Mouse (Mus musculus): ENCODE measurements around the gene Rnasel. TPM values are rescaled to one million over a fixed set of nuclear protein-coding genes. Genes with fewer than 3 reads are reported as not detected.

The Rnasel gene
- total and polyA plus RNA-seq, 3 experiments = 8.4 to 18.8 (median 9.2) TPM

Other genes with a start within 250 kb of the Rnasel start
- gene Npl, start 199.4 kb upstream of the Rnasel start, total RNA-seq (2012; rRNA removed) = 0.08 TPM in 2 replicates
- not detected in 2 replicates for gene Npl, start 199.4 kb upstream of the Rnasel start, total RNA-seq (2014; rRNA removed)
- not detected in 2 replicates for gene Npl, start 199.4 kb upstream of the Rnasel start, polyA plus RNA-seq (2012; ENCODE audit: insufficient read length, low read depth)
- gene Rgs8, start 96.4 kb upstream of the Rnasel start, total RNA-seq (2012; rRNA removed) = not detected in 2 replicates
- gene Rgs8, start 96.4 kb upstream of the Rnasel start, total RNA-seq (2014; rRNA removed) = not detected in 2 replicates
- gene Rgs8, start 96.4 kb upstream of the Rnasel start, polyA plus RNA-seq (2012; ENCODE audit: insufficient read length, low read depth) = 0.03 TPM in 1 of 2 replicates, not detected in the other
- 0.21 and 0.25 TPM in 2 replicates for gene Rgs16, start 9.1 kb upstream of the Rnasel start, total RNA-seq (2012; rRNA removed)
- gene Rgs16, start 9.1 kb upstream of the Rnasel start, total RNA-seq (2014; rRNA removed) = 0.15 TPM in 2 replicates
- 0.26 TPM in 1 of 2 replicates, not detected in the other for gene Rgs16, start 9.1 kb upstream of the Rnasel start, polyA plus RNA-seq (2012; ENCODE audit: insufficient read length, low read depth)
- gene Rgsl1, start 94.7 kb downstream of the Rnasel start, total RNA-seq (2012; rRNA removed) = not detected in 2 replicates
- gene Rgsl1, start 94.7 kb downstream of the Rnasel start, total RNA-seq (2014; rRNA removed) = not detected in 2 replicates
- gene Rgsl1, start 94.7 kb downstream of the Rnasel start, polyA plus RNA-seq (2012; ENCODE audit: insufficient read length, low read depth) = 0.10 and 0.20 TPM in 2 replicates
- gene Teddm1b, start 124.9 kb downstream of the Rnasel start, total RNA-seq (2012; rRNA removed) = 0.04 TPM in 1 of 2 replicates, not detected in the other
- not detected in 2 replicates for gene Teddm1b, start 124.9 kb downstream of the Rnasel start, total RNA-seq (2014; rRNA removed)
- 0.10 TPM in 1 of 2 replicates, not detected in the other for gene Teddm1b, start 124.9 kb downstream of the Rnasel start, polyA plus RNA-seq (2012; ENCODE audit: insufficient read length, low read depth)
- not detected in 2 replicates for gene Teddm1a, start 142.3 kb downstream of the Rnasel start, total RNA-seq (2012; rRNA removed)
- not detected in 2 replicates for gene Teddm1a, start 142.3 kb downstream of the Rnasel start, total RNA-seq (2014; rRNA removed)
- gene Teddm1a, start 142.3 kb downstream of the Rnasel start, polyA plus RNA-seq (2012; ENCODE audit: insufficient read length, low read depth) = not detected in 2 replicates
- gene Glul, start 150.5 kb downstream of the Rnasel start, total RNA-seq (2012; rRNA removed) = 22.6 and 23.0 TPM in 2 replicates
- 49.1 and 51.1 TPM in 2 replicates for gene Glul, start 150.5 kb downstream of the Rnasel start, total RNA-seq (2014; rRNA removed)
- gene Glul, start 150.5 kb downstream of the Rnasel start, polyA plus RNA-seq (2012; ENCODE audit: insufficient read length, low read depth) = 45.2 and 58.7 TPM in 2 replicates
- 0.04 TPM in 1 of 2 replicates, not detected in the other for gene Teddm2, start 150.8 kb downstream of the Rnasel start, total RNA-seq (2012; rRNA removed)
- gene Teddm2, start 150.8 kb downstream of the Rnasel start, total RNA-seq (2014; rRNA removed) = not detected in 2 replicates
- gene Teddm2, start 150.8 kb downstream of the Rnasel start, polyA plus RNA-seq (2012; ENCODE audit: insufficient read length, low read depth) = not detected in 2 replicates

Data from CH12.LX (cell line).